Mouse (Mus musculus): ENCODE results near the gene F2. TPM values are rescaled to one million over a fixed set of nuclear protein-coding genes. Genes with fewer than 3 reads are reported as not detected.

The F2 gene
- total RNA-seq, 2 experiments from 2014 or later: 0.18 to 0.20 TPM

DNA sequence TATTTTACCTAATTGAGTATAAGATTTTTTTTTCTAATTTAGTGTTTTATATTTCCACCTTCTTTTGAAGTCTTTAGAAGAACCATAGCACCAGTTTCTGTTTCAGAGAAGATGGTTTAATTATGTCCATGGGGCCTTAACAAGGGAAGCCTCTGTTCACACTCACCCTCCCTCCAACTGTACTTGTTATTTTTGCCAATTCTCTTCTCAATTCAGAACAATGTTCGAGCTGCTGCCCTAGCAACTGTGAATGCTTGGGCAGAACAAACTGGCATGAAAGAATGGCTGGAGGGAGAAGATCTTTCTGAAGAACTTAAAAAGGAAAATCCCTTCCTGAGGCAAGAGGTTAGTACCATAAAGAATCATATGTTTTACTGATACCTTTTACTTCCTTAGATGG is 55.3 kb downstream of the F2 start:
- DNase-seq (ENCODE audit: low spot score in 2 of 2): peak; percentile 8 to 12

Other genes with a start within 250 kb of the F2 start
- gene 1110051M20Rik, start 191.7 kb downstream of the F2 start, total RNA-seq (2021): 10 to 100 TPM; 92.9 to 96.2 TPM
- 10 to 100 TPM; 36.2 to 40.1 TPM for gene Lrp4, start 178.9 kb downstream of the F2 start, total RNA-seq (2021)
- gene Ckap5, start 109.7 kb downstream of the F2 start, total RNA-seq (2021): 100 to 1,000 TPM; 126 TPM
- gene Zfp408, start 13.4 kb upstream of the F2 start, total RNA-seq (2021): 10 to 100 TPM; 15.1 to 17.0 TPM
- gene Arhgap1, start 13.4 kb upstream of the F2 start, total RNA-seq (2021): 10 to 100 TPM; 66.9 to 68.3 TPM
- gene Atg13, start 74.2 kb upstream of the F2 start, total RNA-seq (2021): 10 to 100 TPM; 49.1 to 49.7 TPM
- gene Harbi1, start 74.4 kb upstream of the F2 start, total RNA-seq (2021): 1 to 10 TPM; 8.3 to 8.9 TPM
- 10 to 100 TPM; 45.4 to 47.8 TPM for gene Ambra1, start 93.7 kb upstream of the F2 start, total RNA-seq (2021)